Mouse (Mus musculus) lung, embryonic 16.5 days (tissue): ENCODE measurements around the gene Defb29. TPM values are rescaled to one million over a fixed set of nuclear protein-coding genes. Genes with fewer than 3 reads are reported as not detected.

Experiments used
- ATAC-seq: fragments of 200-750 bp; cut with Nextera tagmentation; 2 replicates; pipeline ENCODE4 v1.8.0; 2017; ENCODE audit warnings: low read depth, mild to moderate bottlenecking, moderate library complexity
- H3K27ac ChIP-seq: fragments of 300-500 bp; sonication (generic); 2 replicates; pipeline ENCODE4 v1.5.1; 2014; ENCODE audit warnings: mild to moderate bottlenecking, control low read depth, low read length
- H3K27me3 ChIP-seq: fragments of 300-500 bp; sonication (generic); 2 replicates; pipeline ENCODE4 v1.6.1; 2014; ENCODE audit warnings: low read depth, low read length, mixed read lengths; ENCODE audit not compliant: control insufficient read depth, insufficient read depth
- H3K36me3 ChIP-seq: fragments of 300-500 bp; sonication (generic); 2 replicates; pipeline ENCODE4 v1.6.1; 2014; ENCODE audit warnings: low read length; ENCODE audit not compliant: control insufficient read depth, insufficient read depth
- H3K4me1 ChIP-seq: fragments of 300-500 bp; sonication (generic); replicated peaks from 2 replicates; pipeline ENCODE4 v1.6.1; 2014; ENCODE audit warnings: low read length, mixed read lengths; ENCODE audit not compliant: control insufficient read depth, insufficient read depth
- H3K4me2 ChIP-seq: fragments of 300-500 bp; sonication (generic); 2 replicates; pipeline ENCODE4 v1.6.1; 2014; ENCODE audit warnings: low read depth, low read length, control low read depth
- H3K4me3 ChIP-seq: fragments of 300-500 bp; sonication (generic); 2 replicates; pipeline ENCODE4 v1.5.1; 2014; ENCODE audit warnings: mild to moderate bottlenecking, low read length, control low read depth
- H3K9ac ChIP-seq: fragments of 300-500 bp; sonication (generic); 2 replicates; pipeline ENCODE4 v1.6.1; 2014; ENCODE audit warnings: low read length, control low read depth
- H3K9me3 ChIP-seq: fragments of 300-500 bp; sonication (generic); 2 replicates; pipeline ENCODE4 v1.6.1; 2016; ENCODE audit warnings: low read length; ENCODE audit not compliant: control insufficient read depth
- WGBS: fragments of 180-500 bp; shearing (Covaris S2); extraction: QIAGEN DNeasy Blood & Tissue Kit; methylation state at CpG from one replicate; pipeline ENCODE4 v1.1.7; 2014; 5-methylcytosine and 5-hydroxymethylcytosine counted together
- polyA plus RNA-seq: library from polyadenylated mRNA; unstranded; fragments of >200 nt; fragmentation: Nextera tagmentation; extraction: Ambion mirVana; gene quantifications from 2 replicates; pipeline ENCODE4 v1.2.1, GENCODE M21; 2015

Defb29 gene
- polyA plus RNA-seq: not detected in 2 replicates

GRCm38 (mm10) chr2:152539944-152540710 is at the start of gene Defb29:
Defb29 (minus strand) TSS chr2:152540098.
- 43% methylated on average over 13 of the region's 13 CpGs for WGBS
- H3K9me3 ChIP-seq: peaks cover 4% of the 10 kb centered on the region; the same call in 1 of the 2 replicates
- no peaks in the 10 kb centered on the region for H3K27me3 ChIP-seq
- H3K27ac ChIP-seq: no peak within 1 kb of the TSS
- no peaks in the 10 kb centered on the region for H3K4me1 ChIP-seq
- no peak within 1 kb of the TSS for H3K4me2 ChIP-seq
- no peaks in the 10 kb centered on the region for H3K36me3 ChIP-seq
- no peak within 1 kb of the TSS for H3K4me3 ChIP-seq
- ATAC-seq: no peak
- no peak within 1 kb of the TSS for H3K9ac ChIP-seq

GRCm38 (mm10) chr2:152589021-152589420 is 49.1 kb upstream of the Defb29 start:
- H3K4me3 ChIP-seq: no peak overlapping the region
- no peaks in the 10 kb centered on the region for H3K4me1 ChIP-seq
- no peaks in the 10 kb centered on the region for H3K27me3 ChIP-seq
- no peaks in the 10 kb centered on the region for H3K36me3 ChIP-seq
- no peak overlapping the region for H3K27ac ChIP-seq
- 21% methylated on average over 6 of the region's 6 CpGs for WGBS
- H3K9ac ChIP-seq: no peak overlapping the region
- H3K9me3 ChIP-seq: no peaks in the 10 kb centered on the region
- ATAC-seq: no peak
- no peak overlapping the region for H3K4me2 ChIP-seq

GRCm38 (mm10) chr2:152588450-152588849 is 48.6 kb upstream of the Defb29 start:
- WGBS: 23% methylated on average over 2 of the region's 2 CpGs
- no peak for ATAC-seq
- no peaks in the 10 kb centered on the region for H3K9me3 ChIP-seq
- H3K27ac ChIP-seq: no peak overlapping the region
- H3K9ac ChIP-seq: no peak overlapping the region
- H3K4me2 ChIP-seq: no peak overlapping the region
- no peaks in the 10 kb centered on the region for H3K4me1 ChIP-seq
- no peaks in the 10 kb centered on the region for H3K27me3 ChIP-seq
- H3K36me3 ChIP-seq: no peaks in the 10 kb centered on the region
- H3K4me3 ChIP-seq: no peak overlapping the region

- Histone ChIP-seq H3K4me2 (no peak overlapping the region), H3K27ac (no peak overlapping the region), H3K4me1 (no peaks in the 10 kb centered on the region), H3K27me3 (no peaks in the 10 kb centered on the region), H3K9me3 (no peaks in the 10 kb centered on the region), H3K4me3 (no peak overlapping the region), H3K9ac (no peak overlapping the region), H3K36me3 (no peaks in the 10 kb centered on the region)
- no peak for ATAC-seq
- 66% methylated on average over 4 of the region's 4 CpGs for WGBS
These were observed 47.1 kb upstream of the Defb29 start for GRCm38 (mm10) chr2:152586926-152587560.

- no peaks in the 10 kb centered on the region for H3K9me3 ChIP-seq
- no peaks in the 10 kb centered on the region for H3K4me1 ChIP-seq
- H3K27ac ChIP-seq: no peak overlapping the region
- no peak overlapping the region for H3K4me2 ChIP-seq
- H3K36me3 ChIP-seq: no peaks in the 10 kb centered on the region
- WGBS: 68% methylated on average over 11 of the region's 11 CpGs
- H3K27me3 ChIP-seq: no peaks in the 10 kb centered on the region
- no peak overlapping the region for H3K9ac ChIP-seq
- no peak for ATAC-seq
- H3K4me3 ChIP-seq: no peak overlapping the region
These were observed 40.7 kb upstream of the Defb29 start for GRCm38 (mm10) chr2:152580612-152581011.

- Histone ChIP-seq H3K27ac (no peak within 1 kb of the TSS), H3K9me3 (no peaks in the 10 kb centered on the region), H3K4me1 (no peaks in the 10 kb centered on the region), H3K27me3 (no peaks in the 10 kb centered on the region), H3K4me2 (no peak within 1 kb of the TSS), H3K36me3 (no peaks in the 10 kb centered on the region), H3K9ac (no peak within 1 kb of the TSS), H3K4me3 (no peak within 1 kb of the TSS)
- WGBS: 57% methylated on average over 7 of the region's 7 CpGs
- no peak for ATAC-seq
These were observed 40.2 kb upstream of the Defb29 start, which contains the start of gene Defb19 for GRCm38 (mm10) chr2:152580107-152580506. Defb19 (minus strand) TSS chr2:152580312.

GRCm38 (mm10) chr2:152573484-152573883 is 33.6 kb upstream of the Defb29 start:
- Histone ChIP-seq H3K4me1 (no peaks in the 10 kb centered on the region), H3K36me3 (no peaks in the 10 kb centered on the region), H3K27me3 (no peaks in the 10 kb centered on the region; the same call in 1 of the 2 replicates), H3K4me2 (no peak overlapping the region), H3K4me3 (no peak overlapping the region), H3K9me3 (no peaks in the 10 kb centered on the region), H3K27ac (no peak overlapping the region), H3K9ac (no peak overlapping the region)
- no peak for ATAC-seq
- WGBS: 86% methylated on average over 8 of the region's 8 CpGs

GRCm38 (mm10) chr2:152572114-152572794 is 32.4 kb upstream of the Defb29 start, which contains the start of gene Defb21:
Defb21 (plus strand) TSS chr2:152572744.
- Histone ChIP-seq H3K27me3 (no peaks in the 10 kb centered on the region; the same call in 1 of the 2 replicates), H3K27ac (no peak within 1 kb of the TSS), H3K36me3 (no peaks in the 10 kb centered on the region), H3K4me2 (no peak within 1 kb of the TSS), H3K9ac (no peak within 1 kb of the TSS), H3K4me1 (no peaks in the 10 kb centered on the region), H3K4me3 (no peak within 1 kb of the TSS), H3K9me3 (no peaks in the 10 kb centered on the region)
- ATAC-seq: no peak
- WGBS: 57% methylated on average over 11 of the region's 11 CpGs

- 53% methylated on average over 6 of the region's 6 CpGs for WGBS
- no peaks in the 10 kb centered on the region for H3K4me1 ChIP-seq
- no peak overlapping the region for H3K27ac ChIP-seq
- H3K27me3 ChIP-seq: no peaks in the 10 kb centered on the region; the same call in 1 of the 2 replicates
- no peak overlapping the region for H3K9ac ChIP-seq
- H3K9me3 ChIP-seq: no peaks in the 10 kb centered on the region
- H3K4me3 ChIP-seq: no peak overlapping the region
- ATAC-seq: no peak
- no peaks in the 10 kb centered on the region for H3K36me3 ChIP-seq
- no peak overlapping the region for H3K4me2 ChIP-seq
These were observed 30.4 kb upstream of the Defb29 start for GRCm38 (mm10) chr2:152570313-152570712.
